Mouse (Mus musculus) heart, embryonic 16.5 days (tissue): ENCODE data around the gene Rxfp4. TPM values are rescaled to one million over a fixed set of nuclear protein-coding genes. Genes with fewer than 3 reads are reported as not detected.

Source experiments
- ATAC-seq: fragments of 200-750 bp; cut with Nextera tagmentation; replicated peaks from 2 replicates; pipeline ENCODE4 v1.8.0; 2017; ENCODE audit warnings: moderate number of reproducible peaks; ENCODE audit not compliant: insufficient read depth, low FRiP score; ENCODE audit errors: extremely low read depth
- H3K27ac ChIP-seq: fragments of 300-500 bp; sonication (generic); 2 replicates; pipeline ENCODE4 v1.5.1; 2014; ENCODE audit warnings: mild to moderate bottlenecking, low read length, control low read depth, moderate library complexity
- H3K27me3 ChIP-seq: fragments of 300-500 bp; sonication (generic); 2 replicates; pipeline ENCODE4 v1.6.1; 2014; ENCODE audit warnings: low read length, mixed read lengths; ENCODE audit not compliant: control insufficient read depth, insufficient read depth
- H3K36me3 ChIP-seq: fragments of 300-500 bp; sonication (generic); 2 replicates; pipeline ENCODE4 v1.6.1; 2014; ENCODE audit not compliant: control insufficient read depth, insufficient read depth
- H3K4me1 ChIP-seq: fragments of 300-500 bp; sonication (generic); 2 replicates; pipeline ENCODE4 v1.6.1; 2014; ENCODE audit warnings: low read length, mixed read lengths; ENCODE audit not compliant: control insufficient read depth, insufficient read depth
- H3K4me2 ChIP-seq: fragments of 300-500 bp; sonication (generic); 2 replicates; pipeline ENCODE4 v1.6.1; 2014; ENCODE audit warnings: low read depth, mild to moderate bottlenecking, control low read depth, low read length
- H3K4me3 ChIP-seq: fragments of 300-500 bp; sonication (generic); 2 replicates; pipeline ENCODE4 v1.5.1; 2014; ENCODE audit warnings: mild to moderate bottlenecking, control low read depth, low read length
- H3K9ac ChIP-seq: fragments of 300-500 bp; sonication (generic); 2 replicates; pipeline ENCODE4 v1.6.1; 2014; ENCODE audit warnings: low read length, control low read depth
- H3K9me3 ChIP-seq: fragments of 300-500 bp; sonication (generic); replicated peaks from 2 replicates; pipeline ENCODE4 v1.6.1; 2016; ENCODE audit warnings: low read length; ENCODE audit not compliant: control insufficient read depth
- WGBS: fragments of 180-500 bp; shearing (Covaris S2); extraction: QIAGEN DNeasy Blood & Tissue Kit; methylation state at CpG from one replicate; pipeline ENCODE4 v1.1.7; 2014; 5-methylcytosine and 5-hydroxymethylcytosine counted together
- polyA plus RNA-seq: library from polyadenylated mRNA; unstranded; fragments of >200 nt; fragmentation: Nextera tagmentation; extraction: Ambion mirVana; gene quantifications from 2 replicates; pipeline ENCODE4 v1.2.1, GENCODE M21; 2015

The Rxfp4 gene
- polyA plus RNA-seq, 1 experiment from 2014 or later: not detected

DNA sequence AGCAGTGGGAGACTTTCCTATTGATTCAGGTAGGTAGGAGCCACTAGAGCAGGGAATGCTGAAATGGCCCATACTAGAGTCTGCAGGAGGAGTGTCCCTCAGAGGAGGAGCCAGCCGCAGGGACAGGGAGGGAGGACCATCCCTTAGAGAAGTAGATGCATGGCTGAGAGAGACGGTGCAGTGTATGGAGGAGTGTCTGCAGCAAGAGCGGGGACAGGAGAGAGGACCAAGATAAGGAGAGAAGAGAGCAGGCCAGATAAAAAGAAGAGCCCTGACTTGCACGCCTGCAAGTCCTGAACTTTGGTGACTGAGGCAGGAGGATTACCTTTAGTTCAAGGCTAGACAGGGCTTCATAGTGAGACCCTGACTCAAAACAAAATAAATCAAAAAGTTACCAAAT lies 25.8 kb downstream of the Rxfp4 start:
- Histone ChIP-seq H3K4me2 (no peak overlapping the region), H3K36me3 (peaks cover 9% of the 10 kb centered on the region; the same call in 1 of the 2 replicates), H3K27ac (no peak overlapping the region), H3K9ac (peak overlapping the region; percentile 3; the same call in 1 of the 2 replicates), H3K27me3 (no peaks in the 10 kb centered on the region), H3K9me3 (no peaks in the 10 kb centered on the region), H3K4me3 (no peak overlapping the region), H3K4me1 (peaks cover 85% of the 10 kb centered on the region)
- 13% methylated on average over 4 of the region's 4 CpGs for WGBS
- ATAC-seq: no peak

DNA sequence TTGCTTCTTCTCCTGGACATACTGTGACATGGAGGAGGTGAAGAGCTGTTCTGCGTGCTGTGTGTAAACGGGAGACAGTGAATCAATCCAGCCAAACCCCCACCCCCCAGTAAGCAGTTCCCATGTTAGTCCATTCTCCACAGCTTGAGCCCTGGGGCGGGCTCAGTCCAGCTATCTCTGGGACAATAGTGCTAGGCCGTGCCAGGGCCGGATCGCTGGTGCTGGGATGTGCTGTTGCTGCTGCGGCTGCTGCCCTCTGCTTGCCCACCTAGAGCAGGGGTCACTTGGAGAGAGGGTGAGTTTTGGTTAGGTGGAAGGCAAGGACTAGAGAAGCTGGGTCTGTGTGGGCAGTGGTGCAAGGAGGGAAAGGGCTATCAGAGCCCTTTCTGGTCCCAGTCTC lies 26.6 kb downstream of the Rxfp4 start:
- Histone ChIP-seq H3K9me3 (no peaks in the 10 kb centered on the region), H3K4me2 (peak overlapping the region; percentile 21; the same call in 1 of the 2 replicates), H3K4me1 (peaks cover 77% of the 10 kb centered on the region), H3K27ac (no peak overlapping the region; the same call in 1 of the 2 replicates), H3K27me3 (no peaks in the 10 kb centered on the region), H3K4me3 (no peak overlapping the region), H3K36me3 (peaks cover 6% of the 10 kb centered on the region; the same call in 1 of the 2 replicates), H3K9ac (peak overlapping the region; percentile 3; the same call in 1 of the 2 replicates)
- WGBS: 52% methylated on average over 7 of the region's 7 CpGs
- ATAC-seq: no peak

DNA sequence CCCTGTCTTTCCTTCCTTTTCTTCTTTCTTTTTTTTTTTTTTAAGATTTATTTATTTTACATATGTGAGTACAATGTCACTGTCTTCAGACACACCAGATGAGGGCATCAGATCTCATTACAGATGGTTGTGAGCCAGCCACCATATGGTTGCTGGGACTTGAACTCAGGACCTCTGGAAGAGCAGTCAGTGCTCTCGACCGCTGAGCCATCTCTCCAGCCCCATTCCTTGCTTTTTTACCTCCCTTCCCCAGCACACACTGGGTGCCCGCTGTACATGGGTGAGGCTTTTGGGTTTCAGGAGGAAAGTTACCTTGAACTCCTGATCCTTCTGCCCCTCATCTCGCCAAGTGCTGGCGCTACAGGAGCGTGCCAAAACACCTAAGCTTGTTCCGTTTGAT lies 27.4 kb downstream of the Rxfp4 start:
- Histone ChIP-seq H3K4me2 (no peak overlapping the region; the same call in 1 of the 2 replicates), H3K27ac (no peak overlapping the region; the same call in 1 of the 2 replicates), H3K9ac (no peak overlapping the region; the same call in 1 of the 2 replicates), H3K27me3 (no peaks in the 10 kb centered on the region), H3K4me3 (no peak overlapping the region), H3K4me1 (peaks cover 69% of the 10 kb centered on the region), H3K36me3 (peaks cover 6% of the 10 kb centered on the region; the same call in 1 of the 2 replicates), H3K9me3 (no peaks in the 10 kb centered on the region)
- 84% methylated on average over 7 of the region's 7 CpGs for WGBS
- ATAC-seq: no peak

DNA sequence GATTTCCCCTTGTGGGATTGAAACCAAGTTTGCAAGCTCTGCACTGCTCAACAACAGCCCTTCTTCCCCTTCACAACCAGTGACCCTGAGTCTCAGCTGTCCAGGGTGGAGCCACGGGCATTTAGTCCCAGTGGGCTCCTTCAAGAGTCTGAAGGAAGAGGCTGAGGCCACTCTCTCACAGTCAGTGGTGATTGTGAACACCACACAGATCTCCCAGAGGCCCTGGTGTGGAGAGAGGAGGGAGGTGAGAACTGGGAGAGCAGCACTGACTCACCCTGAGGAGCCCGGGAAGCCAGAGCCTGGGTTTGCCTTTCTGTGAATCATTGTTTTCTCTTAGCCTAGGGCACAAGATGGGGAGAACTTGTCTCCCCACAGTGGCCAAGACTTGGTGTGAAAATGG lies 28.0 kb downstream of the Rxfp4 start:
- WGBS: 25% methylated on average over 2 of the region's 2 CpGs
- peak overlapping the region; percentile 98 for H3K9ac ChIP-seq
- H3K36me3 ChIP-seq: peaks cover 3% of the 10 kb centered on the region; the same call in 1 of the 2 replicates
- ATAC-seq: no peak
- H3K4me1 ChIP-seq: peaks cover 68% of the 10 kb centered on the region
- peak overlapping the region; percentile 96 for H3K4me2 ChIP-seq
- H3K27me3 ChIP-seq: no peaks in the 10 kb centered on the region
- no peak overlapping the region for H3K4me3 ChIP-seq
- H3K9me3 ChIP-seq: no peaks in the 10 kb centered on the region
- peak overlapping the region; percentile 98 for H3K27ac ChIP-seq

DNA sequence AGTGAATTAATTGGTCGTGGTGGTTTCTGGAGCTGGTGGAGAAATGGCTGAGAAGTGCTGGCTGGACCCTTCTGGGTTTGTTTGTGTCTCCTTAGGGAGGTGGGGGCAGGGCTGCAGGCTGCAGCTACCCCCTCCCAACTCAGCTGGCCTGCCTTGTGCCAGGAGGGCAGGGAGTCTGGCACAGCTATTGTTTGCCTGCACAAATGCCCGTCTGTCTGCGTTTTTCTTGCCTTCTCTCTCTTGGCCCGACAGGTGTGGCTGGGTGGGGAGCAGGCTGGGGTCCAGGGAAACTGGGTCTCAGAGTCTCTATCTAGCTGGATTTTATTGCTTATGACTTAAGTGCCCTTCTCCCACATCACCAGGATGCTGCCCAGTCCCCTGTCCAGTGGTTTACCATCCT lies 28.6 kb downstream of the Rxfp4 start:
- peak overlapping the region; percentile 91 for H3K4me3 ChIP-seq
- ATAC-seq: no peak
- 42% methylated on average over 4 of the region's 4 CpGs for WGBS

DNA sequence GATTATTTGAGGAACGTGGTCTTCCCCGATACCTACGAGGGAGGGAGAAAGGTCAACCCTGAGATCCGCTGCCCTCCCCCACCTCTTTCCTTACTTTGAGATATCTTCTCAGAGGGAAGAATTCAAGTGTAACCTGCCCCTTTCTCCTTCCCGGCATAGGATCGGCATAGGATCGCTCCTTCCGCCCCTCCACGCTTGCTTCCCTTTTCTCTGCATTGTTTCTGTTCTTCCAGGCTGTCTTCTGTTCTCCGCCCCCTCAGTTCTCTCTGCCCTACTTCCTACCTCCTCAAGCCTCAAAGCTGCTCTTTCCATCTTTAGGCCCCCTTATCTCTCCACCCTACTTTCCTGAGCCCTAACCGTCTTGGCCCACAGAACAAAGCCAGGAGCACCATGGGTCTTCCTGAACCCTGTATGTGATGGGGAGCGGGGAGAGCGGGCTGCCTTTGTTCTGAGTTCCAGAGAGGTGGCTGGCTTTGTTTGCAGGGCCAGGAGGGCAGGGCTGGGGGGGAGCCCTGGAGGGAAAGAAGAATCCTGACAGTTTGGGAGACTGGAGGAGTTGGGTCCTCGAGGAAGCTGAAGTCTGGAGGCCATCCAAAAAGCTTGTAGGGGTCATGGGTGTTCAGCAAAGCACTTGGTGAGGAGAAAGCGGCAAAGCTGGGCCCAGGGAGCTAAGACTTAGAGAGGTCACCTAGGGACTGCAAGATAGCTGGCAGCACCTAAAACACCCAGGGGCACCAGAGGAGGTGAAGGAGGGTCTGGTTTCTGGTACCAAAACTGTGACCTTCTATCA lies 29.4 kb downstream of the Rxfp4 start:
- Histone ChIP-seq H3K9ac (peak overlapping the region; percentile 98), H3K27me3 (no peaks in the 10 kb centered on the region), H3K4me3 (peak overlapping the region; percentile 91), H3K36me3 (no peaks in the 10 kb centered on the region), H3K4me1 (peaks cover 68% of the 10 kb centered on the region), H3K9me3 (no peaks in the 10 kb centered on the region), H3K4me2 (peak overlapping the region; percentile 96), H3K27ac (peak overlapping the region; percentile 98)
- 3% methylated on average over 15 of the region's 15 CpGs for WGBS
- ATAC-seq: 0 out of 2 replicates have a peak, but pooled peaks have one; percentile 4

More for the DNA sequence above, 28.6 kb downstream of the Rxfp4 start:
- Histone ChIP-seq H3K9me3 (no peaks in the 10 kb centered on the region), H3K27ac (peak overlapping the region; percentile 98), H3K9ac (peak overlapping the region; percentile 98), H3K36me3 (no peaks in the 10 kb centered on the region), H3K4me2 (peak overlapping the region; percentile 96), H3K4me1 (peaks cover 68% of the 10 kb centered on the region), H3K27me3 (no peaks in the 10 kb centered on the region)

DNA sequence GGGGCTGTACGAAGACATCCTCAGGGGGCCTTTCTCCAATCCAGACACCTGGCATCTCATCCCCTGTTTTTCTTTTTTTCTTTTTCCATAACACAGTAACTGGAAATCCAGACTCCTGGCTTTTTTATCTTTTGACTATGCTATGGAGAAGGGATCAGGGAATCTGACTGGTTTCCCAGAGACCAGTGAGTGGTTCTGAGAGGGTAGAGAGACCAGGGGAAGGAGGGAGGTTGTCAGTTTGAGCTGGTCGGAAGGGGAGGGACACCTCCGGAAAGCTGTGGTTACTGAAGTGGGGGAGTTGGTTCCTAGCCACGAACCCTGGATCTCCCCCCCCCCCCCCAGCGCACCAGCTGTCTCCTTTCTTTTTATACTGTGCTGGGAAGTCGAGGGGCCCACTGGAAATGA lies 30.0 kb downstream of the Rxfp4 start:
- peaks cover 68% of the 10 kb centered on the region for H3K4me1 ChIP-seq
- H3K36me3 ChIP-seq: no peaks in the 10 kb centered on the region
- peak; percentile 20 for ATAC-seq
- WGBS: 1% methylated on average over 6 of the region's 6 CpGs
- peak overlapping the region; percentile 96 for H3K4me2 ChIP-seq
- H3K4me3 ChIP-seq: peak overlapping the region; percentile 91
- no peaks in the 10 kb centered on the region for H3K27me3 ChIP-seq
- H3K9ac ChIP-seq: peak overlapping the region; percentile 98
- no peaks in the 10 kb centered on the region for H3K9me3 ChIP-seq
- H3K27ac ChIP-seq: peak overlapping the region; percentile 98

DNA sequence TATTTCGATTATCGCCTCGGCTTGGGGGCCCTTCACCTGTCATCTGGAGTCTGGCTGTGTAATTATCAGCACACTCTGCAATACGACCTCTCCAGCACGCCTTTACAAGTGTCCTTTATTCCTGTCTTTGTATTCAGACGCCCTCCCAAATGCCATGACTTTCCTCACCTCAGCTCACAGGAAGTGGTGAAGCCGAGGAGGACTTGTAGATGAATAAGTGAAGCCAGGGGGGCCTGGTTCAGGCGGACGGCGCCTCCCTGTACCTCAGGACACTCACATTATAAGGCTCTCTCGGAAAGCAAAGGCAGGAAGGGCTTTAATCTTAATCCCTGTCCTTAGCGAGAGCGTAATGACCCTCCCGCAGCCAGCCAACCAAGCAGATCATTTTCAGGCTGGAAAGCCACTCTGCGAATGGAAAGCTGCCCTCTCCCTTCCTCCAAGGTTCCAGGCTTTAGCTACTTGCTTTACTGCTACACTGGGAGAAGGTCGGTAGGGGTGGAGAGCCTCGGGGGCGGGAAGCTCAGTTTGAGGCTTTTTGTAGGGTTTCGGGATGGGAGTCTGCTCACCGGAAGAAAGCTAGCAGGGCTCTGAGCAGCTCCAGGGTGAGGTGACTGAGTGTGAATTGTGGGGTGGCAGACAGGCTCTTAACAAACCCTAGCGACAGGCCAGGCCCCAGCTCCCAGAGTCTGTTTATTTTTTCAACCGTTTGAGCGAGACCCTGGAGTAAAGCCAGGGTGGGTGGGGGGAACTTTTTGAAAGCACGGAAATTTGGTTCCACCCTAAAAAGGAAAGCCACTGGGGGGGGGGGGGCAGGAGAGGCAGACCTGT lies 30.6 kb downstream of the Rxfp4 start:
- no peaks in the 10 kb centered on the region for H3K27me3 ChIP-seq
- under 1% methylated on average over 24 of the region's 24 CpGs for WGBS
- no peaks in the 10 kb centered on the region for H3K36me3 ChIP-seq
- H3K9ac ChIP-seq: peak overlapping the region; percentile 98
- no peaks in the 10 kb centered on the region for H3K9me3 ChIP-seq
- H3K4me1 ChIP-seq: peaks cover 66% of the 10 kb centered on the region
- ATAC-seq: no peak
- peak overlapping the region; percentile 96 for H3K4me2 ChIP-seq
- peak overlapping the region; percentile 98 for H3K27ac ChIP-seq
- H3K4me3 ChIP-seq: peak overlapping the region; percentile 91
